Mouse (Mus musculus) heart, postnatal 0 days (tissue): ENCODE measurements around the gene Pde4d.

Source experiments
- CTCF ChIP-seq: IDR thresholded peaks from 2 replicates; pipeline ENCODE4 v1.5.1; 2016; ENCODE audit warnings: antibody characterized with exemption, control low read depth, low read depth
- EP300 ChIP-seq: IDR thresholded peaks from 2 replicates; pipeline ENCODE4 v1.6.1; 2016; ENCODE audit warnings: antibody characterized with exemption, low read depth

DNA sequence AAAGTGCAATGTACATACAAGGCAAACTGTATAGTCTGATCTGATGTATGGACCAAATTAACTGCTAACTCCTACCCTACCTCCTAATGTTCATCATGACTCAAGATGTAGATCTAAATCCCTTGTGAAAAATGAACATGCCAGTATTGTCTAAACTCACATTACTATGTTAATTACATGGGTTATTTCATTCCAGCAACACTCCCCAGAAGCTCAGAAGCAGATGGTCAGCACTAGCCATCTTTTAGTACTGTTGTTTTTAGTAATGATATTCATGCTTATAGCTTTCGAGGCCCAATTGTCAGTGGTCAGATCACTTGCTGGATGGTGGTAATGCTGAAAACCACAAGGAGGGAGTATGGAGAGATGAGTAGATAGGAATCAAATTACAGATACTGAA, 1127.0 kb downstream of the Pde4d start:
- TF ChIP-seq CTCF (no peak), EP300 (no peak)
